Mouse (Mus musculus): ENCODE results near the gene Vac14. TPM values are rescaled to one million over a fixed set of nuclear protein-coding genes. Genes with fewer than 3 reads are reported as not detected.

Gene Vac14
- total RNA-seq (2023), result 10 to 100 TPM; 59.9 to 65.1 TPM

GRCm38 (mm10) chr8:110618391-110619207 is at the start of gene Vac14:
TSS of gene Vac14 (plus strand) at chr8:110618585.

GRCm38 (mm10) chr8:110720685-110721598 is 102.6 kb downstream of the Vac14 start, which contains the start of gene Mtss1l:
TSS of gene Mtss1l (plus strand) at chr8:110721476.

Other genes starting within 250 kb of the Vac14 start
- 1 to 10 TPM; 3.6 to 3.8 TPM for gene Mtss1l, start 102.9 kb downstream of the Vac14 start, total RNA-seq (2023)
- gene Il34, start 187.3 kb downstream of the Vac14 start, total RNA-seq (2023), result not detected
- 10 to 100 TPM; 64.7 to 78.0 TPM for gene Cog4, start 228.0 kb downstream of the Vac14 start, total RNA-seq (2023)
- gene Sf3b3, start 228.2 kb downstream of the Vac14 start, total RNA-seq (2023), result 100 to 1,000 TPM; 173 to 186 TPM